Mouse (Mus musculus) frontal cortex, postnatal 14 days (tissue): ENCODE results near the gene Myo18a.

ENCODE experiments used
- DNase-seq, 2 experiments: peaks; one replicate each; pipeline ENCODE4 v3.0.0; 2022; ENCODE audit warnings: low spot score in 2 of 2

Gene Myo18a

GRCm38 (mm10) chr11:77795216-77795615 is 32.2 kb downstream of the Myo18a start:
- no peak for DNase-seq

- peak in 1 of 2 experiments; percentile 15 for DNase-seq
Observed at GRCm38 (mm10) chr11:77800491-77800868, 37.4 kb downstream of the Myo18a start.

GRCm38 (mm10) chr11:77800869-77801701 is 38.0 kb downstream of the Myo18a start:
- DNase-seq, result peak in 1 of 2 experiments; percentile 29

GRCm38 (mm10) chr11:77802341-77802865 is 39.4 kb downstream of the Myo18a start:
- DNase-seq, result peak in 1 of 2 experiments; percentile 44

GRCm38 (mm10) chr11:77806218-77806617 is 43.2 kb downstream of the Myo18a start:
- DNase-seq, result no peak

GRCm38 (mm10) chr11:77806855-77807254 is 43.8 kb downstream of the Myo18a start:
- DNase-seq, result no peak

- no peak for DNase-seq
Observed at GRCm38 (mm10) chr11:77808051-77808465, 45.0 kb downstream of the Myo18a start.

- DNase-seq, result no peak
Observed at GRCm38 (mm10) chr11:77809215-77809614, 46.2 kb downstream of the Myo18a start.

- DNase-seq, result no peak
Observed at GRCm38 (mm10) chr11:77810018-77810417, 47.0 kb downstream of the Myo18a start.

- no peak for DNase-seq
Observed at GRCm38 (mm10) chr11:77813969-77814368, 50.9 kb downstream of the Myo18a start.

- no peak for DNase-seq
Observed at GRCm38 (mm10) chr11:77816003-77816402, 53.0 kb downstream of the Myo18a start.

- peak in 1 of 2 experiments; percentile 47 for DNase-seq
Observed at GRCm38 (mm10) chr11:77821648-77822047, 58.6 kb downstream of the Myo18a start.

- DNase-seq, result peak in 1 of 2 experiments; percentile 61
Observed at GRCm38 (mm10) chr11:77822781-77823180, 59.7 kb downstream of the Myo18a start.

GRCm38 (mm10) chr11:77825853-77826252 is 62.8 kb downstream of the Myo18a start:
- peak; percentile 59 to 76 for DNase-seq

GRCm38 (mm10) chr11:77826311-77826710 is 63.3 kb downstream of the Myo18a start:
- no peak for DNase-seq

- DNase-seq, result peak; percentile 73 to 79
Observed at GRCm38 (mm10) chr11:77827241-77827995, 64.4 kb downstream of the Myo18a start.

- DNase-seq, result no peak
Observed at GRCm38 (mm10) chr11:77828163-77828562, 65.1 kb downstream of the Myo18a start.

- no peak for DNase-seq
Observed at GRCm38 (mm10) chr11:77829043-77829841, 66.2 kb downstream of the Myo18a start.

GRCm38 (mm10) chr11:77830875-77831274 is 67.8 kb downstream of the Myo18a start:
- no peak for DNase-seq

GRCm38 (mm10) chr11:77832541-77832940 is 69.5 kb downstream of the Myo18a start:
- DNase-seq, result no peak

- no peak for DNase-seq
Observed at GRCm38 (mm10) chr11:77835109-77835508, 72.1 kb downstream of the Myo18a start.

- DNase-seq, result no peak
Observed at GRCm38 (mm10) chr11:77836290-77836689, 73.2 kb downstream of the Myo18a start.
